Mouse (Mus musculus): ENCODE data around the gene Cdh22.

Gene Cdh22

DNA sequence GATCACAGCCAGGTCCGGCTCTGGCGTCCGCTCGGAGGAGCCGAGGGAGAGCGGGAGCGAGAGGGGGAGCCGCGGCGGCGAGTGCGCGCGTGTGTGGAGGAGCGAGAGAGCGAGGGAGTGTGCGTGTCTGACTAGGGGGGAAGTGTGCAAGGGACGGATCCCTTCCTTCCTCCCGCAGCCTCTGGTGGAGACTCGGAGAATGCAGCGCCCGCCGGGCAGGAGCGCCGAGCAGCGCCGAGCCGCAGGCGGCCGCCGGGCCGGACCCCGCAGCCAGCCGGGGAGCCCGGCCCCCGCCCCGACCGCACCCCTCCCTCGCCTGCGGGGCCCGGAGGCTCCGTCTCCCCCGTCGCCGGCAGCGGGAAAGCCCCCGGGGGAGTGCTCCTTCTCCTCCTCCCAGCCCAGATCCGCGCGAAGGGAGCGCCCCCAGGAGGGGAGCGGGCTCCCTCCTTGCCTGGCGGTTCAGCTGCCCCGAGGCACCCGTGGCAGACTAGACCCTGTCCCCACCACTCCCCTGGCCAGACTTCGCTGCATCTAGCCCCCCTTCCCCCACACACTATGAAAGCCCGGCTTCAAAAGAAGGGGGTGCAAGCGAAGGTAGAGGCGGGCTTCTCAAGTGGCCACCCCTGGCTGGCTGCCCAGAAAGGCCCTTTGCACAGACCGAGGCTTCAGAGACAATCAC lies at the start of gene Cdh22:
TSS of gene Cdh22 (minus strand) at position 241 of the 679 bp plus-strand sequence.
- no peak for DNase-seq (ENCODE audit: low spot score)

DNA sequence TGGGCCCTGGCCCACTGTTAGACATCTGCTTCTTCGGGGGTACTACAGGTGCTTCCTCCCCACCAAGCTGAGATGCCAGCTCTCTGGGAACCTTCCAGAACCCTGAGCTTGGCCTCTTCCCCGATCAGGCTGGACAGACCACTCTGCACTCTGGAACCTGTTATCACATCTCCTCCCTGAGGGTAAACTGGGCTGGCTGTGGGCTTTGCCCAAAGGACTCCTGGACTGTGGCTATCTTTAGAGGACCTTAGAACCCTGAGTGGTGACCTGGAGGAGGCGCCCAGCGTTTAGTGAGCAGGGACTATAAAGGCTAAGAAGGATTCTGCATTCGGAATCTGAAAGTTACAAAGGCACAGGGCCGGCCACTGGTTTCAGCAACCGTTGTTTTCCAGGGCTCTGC lies 49.7 kb upstream of the Cdh22 start:
- no peak for DNase-seq (ENCODE audit: low spot score)

DNA sequence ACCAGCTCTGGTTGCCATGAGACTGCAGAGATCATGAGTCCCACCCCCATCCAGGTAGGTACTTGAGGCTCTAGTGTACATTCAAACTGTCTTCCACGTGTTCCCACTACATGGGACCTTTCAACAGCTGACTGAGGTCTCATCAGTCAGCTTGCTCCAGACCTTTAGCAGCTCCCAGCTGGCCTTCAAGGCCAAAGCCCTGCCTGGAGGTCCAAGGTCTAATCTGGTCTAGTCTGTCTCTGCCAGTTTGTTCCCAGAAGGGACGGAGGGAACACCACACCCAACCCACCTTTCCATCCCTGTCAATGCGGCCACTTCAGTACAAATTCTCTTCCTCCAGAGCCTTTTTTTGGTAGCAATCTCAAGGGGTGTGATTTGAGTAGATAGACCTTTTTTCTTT lies 49.0 kb upstream of the Cdh22 start:
- DNase-seq (ENCODE audit: low spot score) = no peak

DNA sequence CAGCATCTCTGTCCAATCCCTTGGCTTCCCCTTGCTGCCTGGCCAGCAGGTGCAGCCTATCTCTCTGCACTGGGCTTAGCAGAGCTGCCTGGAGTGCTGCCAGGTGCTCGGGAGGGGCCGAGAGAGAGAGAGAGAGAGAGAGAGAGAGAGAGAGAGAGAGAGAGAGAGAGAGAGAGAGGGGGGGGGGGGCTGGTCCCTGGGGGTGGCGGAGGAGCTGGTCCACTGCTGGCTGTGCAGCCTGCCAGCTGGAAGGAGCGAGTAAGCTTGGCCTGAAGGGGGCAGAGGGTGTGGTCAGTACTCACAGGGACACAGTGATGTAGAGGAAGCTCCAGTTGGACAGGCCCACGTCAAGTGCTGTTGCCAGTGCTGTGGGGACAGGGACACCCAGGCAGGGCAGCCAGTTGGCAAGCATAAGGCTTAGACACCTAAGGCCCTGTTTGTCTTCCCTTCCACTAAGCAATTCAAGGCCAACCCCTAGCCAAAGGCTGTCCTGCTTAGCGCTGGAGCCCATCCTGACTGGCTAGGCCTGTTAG lies 47.2 kb upstream of the Cdh22 start:
- no peak for DNase-seq (ENCODE audit: low spot score)

DNA sequence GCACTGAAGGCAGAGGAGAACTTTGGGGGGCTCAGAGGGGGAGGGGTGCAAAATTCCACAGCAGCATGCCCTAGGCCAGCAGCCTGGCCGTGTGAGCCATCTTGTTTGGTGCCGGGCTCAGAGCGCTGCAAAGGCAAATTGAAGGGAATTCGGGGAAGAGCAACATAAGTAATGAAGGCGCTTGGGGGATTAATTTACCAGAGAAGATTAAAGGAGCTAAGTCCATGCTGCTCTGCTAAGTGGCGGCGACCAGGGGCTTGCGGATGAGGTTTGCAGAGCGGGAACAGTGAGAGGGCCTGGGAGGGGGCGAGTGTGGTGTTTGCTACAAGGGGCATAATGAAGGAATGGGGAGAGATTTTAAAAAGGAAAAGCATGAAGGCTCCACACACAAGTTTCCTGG lies 44.7 kb upstream of the Cdh22 start:
- no peak for DNase-seq (ENCODE audit: low spot score)

DNA sequence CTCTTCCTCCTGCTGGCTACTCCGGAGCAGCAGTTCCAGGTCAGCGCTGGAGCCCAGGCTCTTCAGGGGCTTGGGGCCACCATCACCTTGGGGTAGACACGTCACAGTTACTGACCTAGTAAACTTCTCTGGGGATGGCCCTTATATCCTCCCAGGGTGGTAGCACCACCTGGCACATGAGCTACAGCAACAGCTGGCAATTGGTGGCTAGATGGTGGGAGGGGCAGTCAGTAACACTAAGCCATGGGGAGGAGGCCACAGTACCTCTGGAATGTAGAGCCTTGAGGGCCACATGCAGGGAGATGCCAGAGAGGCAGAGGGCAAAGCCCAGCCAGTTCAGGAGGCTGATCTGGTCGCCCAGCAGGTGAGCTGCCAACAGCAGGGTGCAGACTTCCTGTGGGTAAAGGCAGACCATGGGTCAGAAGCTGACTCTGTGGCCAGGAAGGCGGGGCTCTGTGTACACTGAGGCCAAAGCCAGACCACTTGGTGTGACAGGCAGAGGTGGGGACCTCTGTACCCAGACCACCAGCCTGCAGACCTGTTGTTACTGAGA lies 42.6 kb upstream of the Cdh22 start:
- no peak for DNase-seq (ENCODE audit: low spot score)

DNA sequence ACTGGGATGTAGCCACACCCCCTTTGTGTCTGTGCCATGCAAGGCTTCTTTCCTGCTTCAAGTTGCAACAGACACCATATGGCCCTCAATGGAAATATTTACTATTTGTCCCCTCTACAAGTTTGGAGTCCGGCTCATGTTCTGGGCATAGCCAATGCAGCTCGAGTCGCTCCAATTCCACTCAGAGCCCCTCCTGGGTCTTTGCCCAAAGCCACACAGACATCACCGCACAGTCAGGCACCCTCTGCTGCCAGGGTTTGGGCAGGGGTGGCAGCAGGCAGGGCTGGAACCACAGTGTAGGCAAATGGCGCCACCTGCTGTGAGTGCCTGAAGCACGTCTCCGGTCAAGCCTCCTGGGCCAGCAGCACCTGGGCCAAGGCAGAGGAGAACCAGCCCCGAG lies 41.2 kb upstream of the Cdh22 start:
- DNase-seq (ENCODE audit: low spot score) = no peak

DNA sequence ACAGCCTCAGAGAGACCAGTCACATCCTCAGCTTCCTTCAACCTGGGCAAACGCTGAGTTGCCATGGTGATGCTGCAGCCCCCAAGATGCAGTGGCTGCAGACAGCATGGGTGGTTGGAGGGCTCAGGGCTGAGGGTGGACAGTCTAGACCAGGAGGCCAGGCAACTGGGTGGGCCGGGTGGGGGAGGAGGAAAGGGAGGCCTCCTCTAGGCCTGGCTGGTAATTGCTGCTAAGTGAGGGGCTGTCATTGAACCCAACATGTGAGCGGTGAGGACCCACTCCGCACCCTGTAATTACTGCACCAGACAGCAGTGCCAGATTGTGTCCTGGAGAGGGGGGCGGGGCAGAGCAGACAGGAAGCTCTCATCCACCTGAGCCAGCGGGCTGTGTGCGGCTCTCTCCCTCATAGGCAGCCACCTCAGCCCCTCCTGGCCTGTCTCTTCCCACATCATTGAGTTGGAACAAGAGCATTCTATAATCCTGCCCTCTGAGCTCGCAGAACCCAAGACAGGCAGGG lies 40.5 kb upstream of the Cdh22 start:
- DNase-seq (ENCODE audit: low spot score) = no peak

DNA sequence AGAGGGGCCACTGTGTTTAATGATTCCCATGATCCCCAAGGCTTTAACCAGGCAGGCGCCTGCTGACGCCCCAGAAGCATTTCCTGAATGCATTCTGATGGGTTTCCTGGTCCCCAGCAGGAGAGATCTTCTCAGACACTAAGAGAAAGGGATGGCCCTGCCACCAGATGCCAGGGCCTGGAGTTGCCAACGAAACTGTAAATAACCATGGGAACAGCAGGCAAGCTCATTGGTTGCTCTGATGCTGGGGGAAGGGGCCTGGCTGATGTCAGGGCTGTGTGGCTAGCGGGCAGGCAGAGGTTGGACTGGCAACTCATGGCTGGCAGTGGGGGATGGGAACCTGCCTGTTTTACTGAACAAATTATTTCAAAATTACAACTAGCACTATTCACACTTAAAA lies 38.9 kb upstream of the Cdh22 start:
- no peak for DNase-seq (ENCODE audit: low spot score)

DNA sequence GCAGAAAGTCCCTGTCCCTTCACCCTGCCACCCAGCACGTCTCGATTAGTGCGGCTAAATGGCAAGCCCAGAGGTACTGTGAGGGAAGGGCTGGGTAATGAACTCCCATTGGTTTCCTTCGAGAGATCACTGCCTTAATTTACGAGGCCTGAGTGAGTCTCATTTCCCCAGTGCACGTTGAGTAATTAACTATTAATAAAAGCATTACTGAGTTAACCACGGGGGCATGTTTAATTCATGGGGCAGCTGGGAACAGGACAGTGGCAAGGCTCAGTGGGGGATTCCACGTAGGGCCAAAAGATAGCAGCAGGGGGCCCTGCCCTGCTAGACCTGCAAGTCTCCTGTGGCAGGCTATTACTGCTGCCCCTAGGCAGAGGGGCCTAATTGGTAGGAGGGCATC lies 36.7 kb upstream of the Cdh22 start:
- no peak for DNase-seq (ENCODE audit: low spot score)

DNA sequence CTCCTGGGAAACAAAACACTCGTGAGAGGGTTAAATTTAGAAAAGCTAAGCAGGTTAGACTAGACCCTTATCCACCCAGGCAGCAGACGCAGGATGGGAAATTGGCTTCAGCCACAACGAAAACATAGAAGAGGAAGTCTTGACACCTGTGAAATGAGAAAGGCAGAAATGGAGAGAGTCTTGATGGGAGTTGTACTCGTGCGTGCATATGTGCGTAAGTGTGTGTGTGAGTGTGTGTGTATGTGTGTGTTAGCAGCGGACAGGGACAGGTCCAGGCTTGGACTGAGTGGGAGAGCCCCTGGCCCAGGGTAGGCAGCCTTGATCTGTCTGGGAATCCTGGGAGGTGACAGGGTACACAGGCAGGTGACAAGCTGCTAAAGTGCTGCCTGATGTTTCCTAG lies 36.2 kb upstream of the Cdh22 start:
- no peak for DNase-seq (ENCODE audit: low spot score)

DNA sequence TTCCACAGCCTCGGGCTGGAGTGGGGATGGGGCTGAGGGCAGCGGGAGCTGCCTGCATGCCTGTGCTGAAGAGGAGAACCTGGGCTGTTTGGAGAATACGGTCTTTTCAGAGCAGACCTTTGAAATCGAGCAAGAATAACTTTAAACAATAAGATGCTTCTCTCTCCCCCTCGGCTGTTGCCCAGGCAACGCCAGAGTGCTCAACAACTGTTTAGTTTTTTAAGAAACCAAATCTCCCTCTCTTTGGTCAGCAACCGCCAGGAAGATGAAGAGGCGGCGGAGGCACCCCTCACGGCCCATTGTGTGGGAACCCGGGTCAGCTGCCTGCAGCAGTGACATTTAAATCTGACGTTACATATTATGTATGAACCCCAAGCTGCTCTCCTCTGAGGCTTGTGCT lies 32.1 kb upstream of the Cdh22 start:
- no peak for DNase-seq (ENCODE audit: low spot score)

DNA sequence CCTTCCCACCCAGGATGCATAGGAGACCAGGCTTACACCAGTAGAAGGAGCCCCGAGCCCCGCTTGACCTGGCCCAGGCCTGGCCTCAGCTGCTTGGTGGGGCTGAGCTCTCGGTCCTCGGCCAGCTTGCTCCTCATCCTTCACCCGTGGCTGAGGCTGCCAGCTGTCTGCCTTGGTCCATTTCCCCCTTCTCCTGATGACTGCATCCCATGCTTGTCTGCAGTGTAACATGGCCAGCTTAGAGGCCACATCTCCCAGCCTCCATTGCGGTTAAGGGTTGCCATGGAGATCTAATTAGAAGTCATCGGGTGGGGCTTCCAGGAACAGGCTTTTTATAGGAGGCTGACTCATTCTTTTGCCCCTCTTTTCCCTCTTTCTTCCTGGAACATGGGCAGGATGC lies 29.2 kb upstream of the Cdh22 start:
- no peak for DNase-seq (ENCODE audit: low spot score)

DNA sequence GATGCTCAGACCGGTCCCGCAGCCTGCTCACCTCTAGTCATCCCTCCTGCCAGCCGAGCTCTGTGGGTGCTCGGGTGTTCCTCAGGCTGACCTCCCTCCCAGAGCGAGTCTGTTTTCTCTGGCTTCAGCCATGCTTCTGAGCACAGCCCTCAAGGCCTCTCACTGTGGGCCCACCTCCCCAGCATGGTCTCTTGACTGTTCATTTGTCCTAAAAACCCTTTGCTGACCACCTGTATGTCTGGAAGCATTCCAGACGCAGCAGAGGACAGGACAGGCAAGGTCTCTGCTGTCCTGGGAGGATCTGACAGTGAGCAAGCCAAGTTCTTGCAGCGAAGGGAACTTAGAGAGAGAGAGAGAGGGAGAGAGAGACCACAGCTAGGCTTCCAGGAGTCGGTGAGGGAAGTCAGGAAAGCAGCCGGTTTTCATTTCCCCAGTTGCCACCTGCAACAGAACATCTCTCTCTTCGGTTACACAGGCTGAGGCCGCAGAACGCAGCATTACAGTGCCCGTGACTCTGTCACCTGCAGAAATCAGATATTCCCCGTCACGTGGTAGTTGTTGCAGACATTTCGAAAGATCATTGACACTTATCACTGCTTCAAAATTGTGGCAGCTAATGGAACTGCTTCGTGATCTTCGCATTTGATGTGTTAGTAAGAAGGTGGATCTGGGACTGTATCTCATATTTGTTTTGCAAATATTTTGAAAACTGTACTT lies 27.8 kb upstream of the Cdh22 start:
- DNase-seq (ENCODE audit: low spot score) = no peak

DNA sequence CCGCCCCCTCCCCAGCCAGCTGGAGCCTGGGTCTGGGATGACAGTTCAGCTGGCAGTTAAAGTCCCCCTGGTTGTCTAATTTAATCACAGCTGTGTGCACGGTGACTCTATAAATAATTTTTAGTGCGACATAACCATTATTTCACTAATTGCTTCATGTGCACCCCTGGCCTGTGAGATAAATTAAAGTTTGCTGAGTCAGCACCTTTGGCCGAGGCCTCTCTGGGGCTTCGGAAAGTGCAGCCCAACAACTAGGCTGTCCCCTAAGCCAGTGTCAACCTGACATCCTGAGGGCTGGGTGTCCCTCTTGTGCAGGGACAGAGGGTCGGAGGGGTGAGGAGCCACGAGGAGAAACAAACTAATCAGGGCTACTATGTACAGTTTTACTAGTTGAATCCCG lies 25.2 kb upstream of the Cdh22 start:
- DNase-seq (ENCODE audit: low spot score) = no peak

DNA sequence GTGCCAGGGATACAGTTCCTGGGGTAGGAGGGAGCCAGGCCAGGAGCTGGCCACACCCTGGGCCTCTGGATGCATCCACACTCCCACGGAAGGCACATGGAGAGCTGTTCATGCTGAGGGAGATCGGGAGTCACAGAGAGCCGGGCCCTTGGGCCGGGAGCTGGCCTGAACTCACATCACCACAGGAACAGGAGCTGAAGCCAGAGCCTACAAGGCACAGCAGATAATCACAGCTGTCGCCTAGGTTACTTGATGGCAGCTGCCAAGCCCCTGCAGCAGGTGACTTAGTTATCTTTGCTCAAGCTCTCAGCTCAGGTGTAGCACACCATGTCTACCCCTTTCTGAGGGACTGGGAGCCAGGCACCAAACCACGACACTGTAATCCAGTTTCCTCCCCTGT lies 23.7 kb upstream of the Cdh22 start:
- DNase-seq (ENCODE audit: low spot score) = no peak

DNA sequence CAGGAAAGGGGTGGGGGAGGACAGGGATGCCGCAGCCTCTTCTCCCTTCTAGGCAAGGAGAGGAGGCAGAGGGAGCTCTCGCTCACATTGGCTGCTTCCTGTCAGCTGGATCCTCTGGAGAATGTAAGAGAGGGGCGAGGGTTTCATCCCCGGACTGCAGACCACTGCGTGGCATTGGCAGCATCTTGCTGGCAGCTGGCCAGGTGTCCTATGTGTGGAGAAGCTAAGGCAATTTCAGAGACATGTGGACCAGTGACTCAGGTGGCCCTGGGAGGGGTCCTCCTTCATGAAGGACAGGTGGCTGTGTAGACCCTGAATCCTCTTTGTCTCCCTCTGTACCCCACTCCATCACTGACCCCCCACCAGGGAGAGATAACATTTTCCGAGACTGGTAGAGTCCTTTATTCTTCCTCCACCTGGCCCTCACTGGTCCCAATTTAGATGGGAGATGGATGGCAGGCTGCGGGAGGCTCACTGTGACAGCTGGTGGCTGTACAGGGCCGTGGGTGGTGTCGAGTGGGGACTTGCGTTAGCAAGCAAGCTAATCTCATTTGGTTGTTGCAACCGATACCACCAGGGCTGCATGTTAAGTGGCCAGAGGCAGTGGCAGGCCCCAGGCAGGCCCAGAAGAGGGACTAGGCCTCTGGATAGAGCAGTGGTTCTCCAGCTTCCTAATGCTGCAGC lies 22.6 kb upstream of the Cdh22 start:
- no peak for DNase-seq (ENCODE audit: low spot score)

DNA sequence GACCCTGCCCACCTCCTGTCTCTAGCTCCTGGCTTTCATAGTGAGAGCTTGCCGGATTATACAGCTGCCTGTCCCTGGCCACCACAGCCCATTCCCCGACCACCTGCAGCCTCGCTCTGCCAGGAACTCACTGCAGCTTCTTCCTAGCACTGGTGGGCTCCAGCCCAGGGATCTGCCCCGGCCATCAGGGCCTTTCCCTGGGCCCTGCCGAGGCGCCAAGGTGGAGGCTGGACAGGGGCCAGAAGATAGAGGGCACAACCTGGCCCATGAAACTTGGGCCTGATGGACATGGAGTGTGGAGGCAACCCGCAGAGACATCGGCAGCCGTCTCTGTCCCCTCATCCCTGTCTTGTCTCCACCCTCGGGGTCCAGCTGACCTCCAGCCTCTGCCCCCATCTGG lies 21.6 kb upstream of the Cdh22 start:
- DNase-seq (ENCODE audit: low spot score) = no peak

DNA sequence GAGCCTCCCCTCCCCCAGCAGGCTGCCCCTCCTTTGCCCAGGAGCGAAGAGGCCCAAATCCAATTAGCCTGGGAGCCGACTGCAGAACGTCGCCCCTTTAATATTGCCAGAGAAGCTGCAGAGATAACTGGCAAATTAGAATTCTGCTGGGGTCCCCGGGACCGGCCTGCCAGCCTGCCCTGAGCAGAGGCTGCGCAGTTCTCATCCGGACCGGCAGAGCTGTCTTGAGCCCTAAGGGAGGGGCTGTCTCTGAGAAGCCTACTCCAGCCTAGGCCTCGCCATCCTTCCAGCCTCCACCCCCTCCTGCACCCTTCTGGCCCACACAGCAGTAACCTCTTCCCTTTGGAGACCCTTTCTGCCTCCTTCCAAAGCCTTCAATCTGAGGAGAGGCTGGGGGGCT lies 19.2 kb upstream of the Cdh22 start:
- DNase-seq (ENCODE audit: low spot score) = no peak

DNA sequence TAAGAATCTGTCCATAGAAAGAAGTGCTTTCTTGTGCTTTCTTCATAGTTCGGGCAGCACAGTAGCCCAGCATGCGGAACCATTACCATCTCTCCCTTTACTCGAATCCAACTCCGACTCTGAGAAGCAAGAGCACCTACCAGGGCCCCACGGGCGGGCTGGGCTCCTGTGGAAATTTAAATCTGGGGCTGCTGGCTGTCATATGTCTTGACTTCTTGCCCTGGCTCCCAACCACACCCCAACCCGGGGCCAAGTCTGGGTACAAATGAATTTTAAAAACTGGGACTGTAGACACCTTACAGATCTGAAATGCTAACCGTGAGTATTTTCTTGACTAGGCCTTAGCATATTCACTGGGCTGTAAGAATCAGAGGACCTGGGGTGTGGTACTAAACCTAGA lies 18.6 kb upstream of the Cdh22 start:
- DNase-seq (ENCODE audit: low spot score) = no peak

DNA sequence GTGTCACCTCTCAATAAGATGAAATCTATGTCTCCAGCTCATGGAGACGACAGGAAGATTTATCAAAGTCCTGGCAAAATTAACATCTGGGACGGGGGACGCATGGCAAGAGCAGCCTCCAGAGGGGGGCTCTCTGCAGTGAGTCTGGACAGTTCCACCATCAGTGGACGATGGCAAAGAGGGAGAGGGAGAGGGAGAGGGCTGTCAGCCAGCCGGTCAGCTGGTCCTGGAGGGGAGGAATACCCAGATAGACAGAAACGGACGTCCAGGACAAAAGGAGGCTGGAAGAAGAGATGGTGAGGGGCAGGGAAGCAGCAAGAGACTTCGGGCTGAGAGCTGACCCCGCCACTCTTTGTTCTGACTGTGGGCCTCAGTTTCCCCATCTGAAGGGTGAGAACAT lies 18.1 kb upstream of the Cdh22 start:
- no peak for DNase-seq (ENCODE audit: low spot score)

DNA sequence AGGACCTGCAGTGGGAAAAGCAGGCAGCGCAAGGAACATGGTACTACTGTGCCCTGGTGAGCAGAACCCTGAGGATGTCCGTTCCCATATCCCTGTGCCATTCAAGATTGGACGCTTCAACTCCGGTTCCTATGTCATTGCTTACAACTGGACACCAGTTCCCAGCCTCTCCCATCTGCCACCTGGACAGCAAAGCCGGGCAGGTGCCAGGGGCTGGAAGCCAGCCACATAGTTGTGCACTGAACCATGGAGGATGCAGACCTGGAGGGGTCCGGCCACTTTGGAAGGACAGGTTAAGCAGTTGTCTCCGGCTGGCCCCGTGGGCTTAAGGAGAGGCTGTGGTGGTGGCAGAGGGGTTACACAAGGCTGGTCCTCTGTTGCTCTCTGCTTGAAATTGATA lies 17.7 kb upstream of the Cdh22 start:
- no peak for DNase-seq (ENCODE audit: low spot score)

DNA sequence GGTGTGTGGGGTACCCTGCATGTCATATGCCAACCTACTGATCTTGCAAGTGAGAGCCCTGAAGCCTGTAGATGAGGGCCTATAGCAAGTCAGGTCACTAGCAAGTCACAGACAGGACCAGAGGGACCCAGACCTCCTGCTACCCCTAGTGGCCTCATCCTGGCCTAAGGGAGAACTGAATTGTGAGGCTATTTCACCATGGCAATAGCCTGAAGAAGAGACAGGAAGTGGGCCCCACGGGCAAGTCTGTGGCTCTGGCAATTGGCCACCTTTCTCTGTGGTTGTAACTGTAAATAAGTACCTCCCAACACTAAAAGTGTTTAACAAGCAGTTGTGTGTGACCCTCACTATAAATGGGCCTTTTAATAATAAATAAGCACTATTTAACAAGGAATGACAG lies 16.2 kb upstream of the Cdh22 start:
- no peak for DNase-seq (ENCODE audit: low spot score)
